Mouse (Mus musculus) embryonic fibroblast, embryonic 13.5 days (primary cell): Measurements from ENCODE around the gene Gm815.

Experiments
- CTCF ChIP-seq: IDR thresholded peaks from 2 replicates; pipeline ENCODE4 v1.5.1; 2011; ENCODE audit warnings: mild to moderate bottlenecking, control low read depth, low read length, moderate library complexity, borderline replicate concordance; ENCODE audit not compliant: insufficient read depth
- POLR2A ChIP-seq: IDR thresholded peaks from 2 replicates; pipeline ENCODE4 v1.6.1; 2011; ENCODE audit warnings: low read depth, mild to moderate bottlenecking, control low read depth, low read length, moderate library complexity

- no peak for TF ChIP-seq POLR2A
- no peak for TF ChIP-seq CTCF
Measured at GRCm38 (mm10) chr19:26875601-26876000, 10.1 kb upstream of the Gm815 start.
